Mouse (Mus musculus) intestine, embryonic 14.5 days (tissue): Measurements from ENCODE around the gene Olfr412. TPM values are rescaled to one million over a fixed set of nuclear protein-coding genes. Genes with fewer than 3 reads are reported as not detected.

Experiments
- ATAC-seq: fragments of 200-750 bp; cut with Nextera tagmentation; replicated peaks from 2 replicates; pipeline ENCODE4 v1.8.0; 2017; ENCODE audit warnings: low read depth, moderate number of reproducible peaks, moderate TSS enrichment, moderate library complexity; ENCODE audit not compliant: low FRiP score, low TSS enrichment
- DNase-seq: peaks from one replicate; pipeline ENCODE4 v3.0.0-alpha.2; 2018; ENCODE audit warnings: low spot score
- H3K27ac ChIP-seq: fragments of 300-500 bp; sonication (generic); 2 replicates; pipeline ENCODE4 v1.5.1; 2014; ENCODE audit warnings: low read depth, mild to moderate bottlenecking, control low read depth
- H3K27me3 ChIP-seq: fragments of 300-500 bp; sonication (generic); replicated peaks from 2 replicates; pipeline ENCODE4 v1.6.1; 2014; ENCODE audit warnings: low read length, control low read depth; ENCODE audit not compliant: control insufficient read depth, insufficient read depth
- H3K36me3 ChIP-seq: fragments of 300-500 bp; sonication (generic); 2 replicates; pipeline ENCODE4 v1.6.1; 2014; ENCODE audit warnings: low read length, control low read depth; ENCODE audit not compliant: control insufficient read depth, insufficient read depth
- H3K4me1 ChIP-seq: fragments of 300-500 bp; sonication (generic); replicated peaks from 2 replicates; pipeline ENCODE4 v1.6.1; 2014; ENCODE audit warnings: low read length, control low read depth, mixed read lengths; ENCODE audit not compliant: control insufficient read depth, insufficient read depth
- H3K4me2 ChIP-seq: fragments of 300-500 bp; sonication (generic); 2 replicates; pipeline ENCODE4 v1.6.1; 2014; ENCODE audit warnings: low read length
- H3K4me3 ChIP-seq: fragments of 300-500 bp; sonication (generic); 2 replicates; pipeline ENCODE4 v1.5.1; 2014; ENCODE audit warnings: low read depth, low read length, control low read depth, mixed read lengths
- H3K9ac ChIP-seq: fragments of 300-500 bp; sonication (generic); 2 replicates; pipeline ENCODE4 v1.6.1; 2014; ENCODE audit warnings: mild to moderate bottlenecking, low read length
- H3K9me3 ChIP-seq: fragments of 300-500 bp; sonication (generic); 2 replicates; pipeline ENCODE4 v1.6.1; 2016; ENCODE audit warnings: low read length, control low read depth; ENCODE audit not compliant: control insufficient read depth
- WGBS: fragments of 180-500 bp; shearing (Covaris S2); extraction: QIAGEN DNeasy Blood & Tissue Kit; methylation state at CpG from one replicate; pipeline ENCODE4 v1.1.7; 2014; 5-methylcytosine and 5-hydroxymethylcytosine counted together
- polyA plus RNA-seq: library from polyadenylated mRNA; unstranded; fragments of >200 nt; fragmentation: Nextera tagmentation; extraction: Ambion mirVana; gene quantifications from 2 replicates; pipeline ENCODE4 v1.2.1, GENCODE M21; 2014

Gene Olfr412
- polyA plus RNA-seq, 1 experiment from 2014 or later, result not detected

DNA sequence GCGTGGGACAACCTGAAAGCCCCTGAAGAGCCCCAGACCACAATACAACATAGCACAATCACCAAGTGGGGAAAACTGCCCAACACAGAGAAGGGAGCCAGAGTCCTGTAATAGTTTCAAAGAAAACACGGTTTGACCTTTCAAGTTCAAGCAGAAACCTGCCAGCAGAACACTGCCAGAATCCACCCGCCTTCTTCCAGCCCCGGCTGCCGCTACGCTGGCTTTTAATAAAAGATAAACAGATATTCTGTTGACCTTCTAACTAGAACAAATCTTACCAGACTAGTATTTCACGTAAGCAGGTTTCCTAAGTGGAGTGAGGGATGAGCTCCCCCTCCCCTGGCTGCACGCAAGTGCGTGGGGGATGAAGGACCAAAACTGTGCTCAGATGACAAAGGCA, 23.8 kb downstream of the Olfr412 start:
- 39% methylated on average over 9 of the region's 9 CpGs for WGBS
- no peaks in the 10 kb centered on the region for H3K9me3 ChIP-seq
- ATAC-seq, result no peak

DNA sequence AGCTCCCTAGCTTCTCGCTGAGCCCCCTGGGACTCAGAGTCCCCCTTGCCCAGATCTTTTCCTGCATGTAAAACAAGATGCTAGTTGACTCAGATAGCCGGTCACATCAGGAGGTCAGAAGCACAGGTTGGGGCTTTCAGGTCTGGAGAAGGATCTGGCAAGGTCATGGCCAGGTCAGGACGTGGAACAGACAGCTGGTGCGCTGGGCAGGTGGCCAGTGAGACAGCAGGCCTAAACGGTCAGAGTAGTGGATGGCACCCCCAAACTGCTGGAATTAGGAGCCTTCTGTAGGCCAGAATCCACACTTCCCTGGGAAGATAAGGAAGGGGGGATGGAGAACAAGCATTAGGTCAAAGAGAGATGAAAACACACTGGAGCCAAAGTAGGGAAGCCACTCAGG, 25.3 kb downstream of the Olfr412 start:
- H3K9ac ChIP-seq, result no peak overlapping the region
- no peak overlapping the region for H3K4me3 ChIP-seq
- ATAC-seq (no peak), DNase-seq (no peak)
- H3K4me1 ChIP-seq, result no peaks in the 10 kb centered on the region
- H3K27me3 ChIP-seq, result no peaks in the 10 kb centered on the region
- 72% methylated on average over 5 of the region's 5 CpGs for WGBS
- H3K4me2 ChIP-seq, result no peak overlapping the region
- H3K27ac ChIP-seq, result no peak overlapping the region
- no peaks in the 10 kb centered on the region for H3K36me3 ChIP-seq
- no peaks in the 10 kb centered on the region for H3K9me3 ChIP-seq

More for the DNA sequence above, 23.8 kb downstream of the Olfr412 start:
- Histone ChIP-seq H3K27ac (no peak overlapping the region), H3K36me3 (no peaks in the 10 kb centered on the region), H3K4me1 (no peaks in the 10 kb centered on the region), H3K4me2 (no peak overlapping the region), H3K9ac (no peak overlapping the region), H3K4me3 (no peak overlapping the region), H3K27me3 (no peaks in the 10 kb centered on the region)
- DNase-seq, result no peak

DNA sequence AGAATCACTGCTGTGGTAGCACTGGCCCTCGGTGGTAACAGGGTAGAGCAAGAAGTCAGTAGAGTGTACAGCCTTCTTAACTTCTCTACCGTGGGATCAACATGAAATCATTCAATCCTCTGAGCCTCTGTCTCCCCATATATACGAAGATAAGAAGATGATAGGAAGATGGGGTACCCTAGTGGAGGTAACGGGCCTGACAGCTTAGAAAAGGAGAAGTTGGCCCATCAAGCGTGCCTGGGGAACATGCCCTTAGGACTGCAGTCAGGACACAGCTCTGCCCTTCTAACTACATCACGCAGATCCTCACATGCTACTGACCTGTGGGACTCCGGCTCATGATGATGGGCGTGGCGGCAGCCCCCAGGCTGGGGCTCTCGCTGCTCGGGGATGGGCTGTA, 30.0 kb downstream of the Olfr412 start:
- no peak overlapping the region for H3K4me3 ChIP-seq
- no peak for ATAC-seq
- 77% methylated on average over 11 of the region's 11 CpGs for WGBS

DNA sequence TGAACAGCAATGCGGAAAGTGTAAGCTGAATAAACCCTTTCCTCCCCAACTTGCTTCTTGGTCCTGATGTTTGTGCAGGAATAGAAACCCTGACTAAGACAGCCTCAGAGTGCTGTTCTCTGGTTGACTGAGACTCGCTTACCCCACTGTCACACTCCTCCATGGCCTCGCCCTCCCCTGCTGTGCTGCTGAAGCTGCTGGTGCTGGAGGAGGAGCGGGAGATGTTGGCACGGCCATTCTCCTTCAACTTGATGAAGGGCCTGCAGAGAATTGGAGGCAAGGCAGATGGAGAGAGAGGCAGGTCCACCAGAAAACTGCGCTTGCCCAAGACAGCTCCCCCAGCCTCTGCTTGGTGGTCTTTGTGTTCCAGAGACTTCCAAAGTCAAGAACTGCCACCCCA, 31.0 kb downstream of the Olfr412 start:
- H3K27ac ChIP-seq, result no peak overlapping the region
- 76% methylated on average over 6 of the region's 6 CpGs for WGBS
- no peaks in the 10 kb centered on the region for H3K27me3 ChIP-seq
- no peaks in the 10 kb centered on the region for H3K9me3 ChIP-seq
- no peak overlapping the region for H3K9ac ChIP-seq
- no peaks in the 10 kb centered on the region for H3K36me3 ChIP-seq
- H3K4me3 ChIP-seq, result no peak overlapping the region
- no peak overlapping the region for H3K4me2 ChIP-seq
- ATAC-seq, result no peak
- no peak for DNase-seq
- 0 out of 2 replicates have a peak, but pooled peaks cover 2% of the 10 kb centered on the region for H3K4me1 ChIP-seq

More for the DNA sequence above, 30.0 kb downstream of the Olfr412 start:
- H3K4me1 ChIP-seq, result 0 out of 2 replicates have a peak, but pooled peaks cover 2% of the 10 kb centered on the region
- H3K27me3 ChIP-seq, result no peaks in the 10 kb centered on the region
- DNase-seq, result no peak
- no peaks in the 10 kb centered on the region for H3K9me3 ChIP-seq
- no peak overlapping the region for H3K9ac ChIP-seq
- H3K4me2 ChIP-seq, result no peak overlapping the region
- H3K36me3 ChIP-seq, result no peaks in the 10 kb centered on the region
- H3K27ac ChIP-seq, result no peak overlapping the region

DNA sequence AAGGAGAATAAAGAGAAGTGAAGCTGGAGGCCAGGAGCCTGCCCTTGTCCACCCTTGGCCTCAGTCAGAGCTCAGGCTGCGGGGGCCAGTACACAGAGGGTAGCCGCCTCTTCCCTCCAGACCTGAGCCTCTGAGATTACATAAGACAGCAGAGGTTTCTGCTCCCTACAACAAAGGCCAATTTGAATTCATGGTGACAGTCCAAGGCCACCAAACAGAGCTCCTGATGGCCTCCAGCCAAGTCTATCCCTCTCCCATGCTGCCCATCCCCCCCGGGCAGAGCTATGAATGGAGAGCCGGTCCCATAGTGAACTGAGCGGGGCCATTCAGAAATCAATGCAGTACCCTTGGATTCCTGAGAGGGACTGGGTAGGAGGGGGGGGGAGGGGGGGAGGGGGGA, 31.6 kb downstream of the Olfr412 start:
- H3K4me2 ChIP-seq, result no peak overlapping the region
- WGBS, result 65% methylated on average over 5 of the region's 5 CpGs
- no peak overlapping the region for H3K27ac ChIP-seq
- H3K27me3 ChIP-seq, result no peaks in the 10 kb centered on the region
- H3K9ac ChIP-seq, result no peak overlapping the region
- H3K9me3 ChIP-seq, result no peaks in the 10 kb centered on the region
- ATAC-seq (0 out of 2 replicates have a peak, but pooled peaks have one; percentile 25), DNase-seq (no peak)
- no peaks in the 10 kb centered on the region for H3K36me3 ChIP-seq
- H3K4me3 ChIP-seq, result no peak overlapping the region
- 0 out of 2 replicates have a peak, but pooled peaks cover 2% of the 10 kb centered on the region for H3K4me1 ChIP-seq

DNA sequence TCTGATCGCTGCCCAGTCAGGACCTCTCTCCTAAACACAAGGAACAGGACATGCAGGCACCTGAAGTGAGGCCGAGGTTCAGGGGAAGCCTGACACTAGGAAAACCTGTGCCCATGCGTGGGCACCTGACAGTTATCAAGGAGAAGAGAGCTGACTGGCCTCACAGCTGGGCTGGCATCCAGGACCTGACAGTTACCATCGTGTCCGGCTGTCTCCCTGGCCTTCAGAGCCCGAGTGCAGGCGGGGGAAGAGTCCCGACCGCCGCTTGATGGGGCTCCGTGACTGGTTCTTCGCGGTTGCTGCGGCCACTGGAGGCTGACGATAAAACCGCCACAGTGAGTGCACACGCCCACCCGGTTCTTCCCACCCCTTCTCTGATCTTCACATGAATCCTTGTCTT, 33.7 kb downstream of the Olfr412 start:
- DNase-seq (no peak), ATAC-seq (no peak)
- H3K36me3 ChIP-seq, result no peaks in the 10 kb centered on the region
- no peak overlapping the region for H3K9ac ChIP-seq
- no peaks in the 10 kb centered on the region for H3K27me3 ChIP-seq
- H3K9me3 ChIP-seq, result no peaks in the 10 kb centered on the region
- no peak overlapping the region for H3K4me2 ChIP-seq
- 84% methylated on average over 18 of the region's 18 CpGs for WGBS
- 0 out of 2 replicates have a peak, but pooled peaks cover 2% of the 10 kb centered on the region for H3K4me1 ChIP-seq
- no peak overlapping the region for H3K4me3 ChIP-seq
- no peak overlapping the region for H3K27ac ChIP-seq

DNA sequence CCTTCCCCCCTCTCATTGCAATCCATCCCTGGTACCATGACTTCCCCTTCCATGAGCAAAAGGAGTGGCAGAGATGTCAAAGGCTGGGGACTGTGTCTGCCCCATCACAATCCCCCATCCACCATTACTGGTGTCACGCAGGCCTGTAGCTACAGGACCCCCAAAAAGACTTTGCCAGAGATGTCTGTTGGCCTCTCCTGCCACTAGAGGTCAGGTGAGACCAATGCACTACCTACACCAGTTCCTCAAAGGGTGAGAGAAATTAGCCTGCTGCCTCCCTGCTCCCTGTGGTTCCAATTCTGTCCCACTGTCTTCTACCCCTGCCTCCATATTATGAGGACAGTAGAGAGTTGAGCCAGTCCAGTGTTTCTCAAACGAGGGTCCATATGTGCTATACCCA, 40.3 kb downstream of the Olfr412 start:
- H3K36me3 ChIP-seq, result no peaks in the 10 kb centered on the region
- H3K4me2 ChIP-seq, result no peak overlapping the region
- H3K9me3 ChIP-seq, result no peaks in the 10 kb centered on the region
- DNase-seq (no peak), ATAC-seq (no peak)
- no peak overlapping the region for H3K9ac ChIP-seq
- no peaks in the 10 kb centered on the region for H3K4me1 ChIP-seq
- WGBS, result 57% methylated on average over 2 of the region's 2 CpGs
- H3K27ac ChIP-seq, result no peak overlapping the region
- H3K4me3 ChIP-seq, result no peak overlapping the region
- no peaks in the 10 kb centered on the region for H3K27me3 ChIP-seq

DNA sequence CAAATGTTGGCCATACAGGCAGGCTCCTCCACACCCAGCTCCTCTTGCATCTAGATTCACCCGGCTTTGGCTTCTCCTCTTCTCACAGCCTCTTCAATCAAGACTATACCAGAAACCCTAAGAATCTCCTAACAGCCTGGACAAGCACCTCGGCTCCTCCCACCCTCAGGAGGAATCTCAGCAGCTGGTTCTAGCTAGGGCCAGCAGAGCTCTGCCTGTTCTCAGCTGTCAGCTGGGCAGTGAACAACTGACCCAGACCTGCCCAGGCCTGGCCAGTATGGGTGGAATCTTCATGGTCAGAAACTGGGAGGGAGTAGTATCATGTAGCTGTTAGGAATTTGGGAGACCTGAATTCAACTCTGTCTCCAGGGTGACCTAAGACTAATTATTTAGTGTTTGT, 42.3 kb downstream of the Olfr412 start:
- no peaks in the 10 kb centered on the region for H3K36me3 ChIP-seq
- 0 out of 2 replicates have a peak overlapping the region, but pooled peaks have one; percentile 7 for H3K9ac ChIP-seq
- no peak overlapping the region for H3K4me2 ChIP-seq
- no peak overlapping the region for H3K4me3 ChIP-seq
- ATAC-seq (no peak), DNase-seq (no peak)
- H3K27ac ChIP-seq, result no peak overlapping the region
- peaks cover 6% of the 10 kb centered on the region for H3K4me1 ChIP-seq
- H3K27me3 ChIP-seq, result no peaks in the 10 kb centered on the region
- WGBS, result 22% methylated on average over 2 of the region's 2 CpGs
- no peaks in the 10 kb centered on the region for H3K9me3 ChIP-seq

DNA sequence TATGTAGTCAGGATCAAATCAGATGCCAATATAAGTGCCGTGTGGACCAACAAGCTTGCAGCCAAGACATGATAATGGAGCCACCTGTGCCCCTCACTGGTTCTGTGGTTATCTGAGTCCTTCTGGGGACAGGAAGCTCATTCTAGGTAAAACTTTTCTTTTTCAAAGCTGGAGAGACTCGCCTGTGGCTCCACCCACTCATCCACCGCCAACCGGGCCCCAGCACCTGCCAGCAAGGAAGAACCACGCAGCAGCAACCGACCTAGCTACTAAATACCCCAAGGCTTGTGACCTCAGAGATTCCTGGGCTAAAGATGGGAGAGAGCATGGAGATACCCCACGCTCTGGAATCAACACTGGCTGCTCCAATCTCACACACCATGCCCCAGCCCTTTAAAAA, 43.3 kb downstream of the Olfr412 start:
- no peaks in the 10 kb centered on the region for H3K27me3 ChIP-seq
- 69% methylated on average over 7 of the region's 7 CpGs for WGBS

More for the DNA sequence above, 43.3 kb downstream of the Olfr412 start:
- ATAC-seq, result no peak
- no peak for DNase-seq
- no peaks in the 10 kb centered on the region for H3K36me3 ChIP-seq
- peaks cover 16% of the 10 kb centered on the region for H3K4me1 ChIP-seq
- H3K9ac ChIP-seq, result no peak overlapping the region
- no peaks in the 10 kb centered on the region for H3K9me3 ChIP-seq
- no peak overlapping the region for H3K4me3 ChIP-seq
- no peak overlapping the region for H3K4me2 ChIP-seq
- no peak overlapping the region for H3K27ac ChIP-seq
